Mouse (Mus musculus): ENCODE results near the gene Gja5. TPM values are rescaled to one million over a fixed set of nuclear protein-coding genes. Genes with fewer than 3 reads are reported as not detected.

Gja5 gene
- polyA plus RNA-seq, 1 experiment = 0.95 TPM

GRCm38 (mm10) chr3:96882061-96882849, 22.2 kb upstream of the Gja5 start:
- H3K4me1 ChIP-seq (ENCODE audit: control insufficient read depth, insufficient read depth, insufficient read length) = peaks cover 3% of the 10 kb centered on the region; the same call in 1 of the 2 replicates
- H3K27me3 ChIP-seq (ENCODE audit: control insufficient read depth, insufficient read depth, low read length) = no peaks in the 10 kb centered on the region
- H3K4me3 ChIP-seq (ENCODE audit: extremely low read depth, insufficient read depth, insufficient read length) = no peak overlapping the region
- TF ChIP-seq POLR2A (IDR thresholded peaks at IDR 0.05; ENCODE audit: low read depth, low read length) = no peak
- no peak for TF ChIP-seq CTCF (IDR thresholded peaks at IDR 0.05; ENCODE audit: extremely low read depth, insufficient read depth, insufficient read length, insufficient replicate concordance)
- peak in 1 of 2 experiments; percentile 28 for DNase-seq (ENCODE audit: low read depth in 1 of 2, low spot score in 2 of 2)
- peaks cover 15% of the 10 kb centered on the region for H3K36me3 ChIP-seq (ENCODE audit: control insufficient read depth, insufficient read depth, low read length)
- WGBS = 87% methylated on average over 14 of the region's 14 CpGs
- peak overlapping the region; percentile 18; the same call in 1 of the 2 replicates for H3K27ac ChIP-seq (ENCODE audit: insufficient read depth, low read length)

DNA sequence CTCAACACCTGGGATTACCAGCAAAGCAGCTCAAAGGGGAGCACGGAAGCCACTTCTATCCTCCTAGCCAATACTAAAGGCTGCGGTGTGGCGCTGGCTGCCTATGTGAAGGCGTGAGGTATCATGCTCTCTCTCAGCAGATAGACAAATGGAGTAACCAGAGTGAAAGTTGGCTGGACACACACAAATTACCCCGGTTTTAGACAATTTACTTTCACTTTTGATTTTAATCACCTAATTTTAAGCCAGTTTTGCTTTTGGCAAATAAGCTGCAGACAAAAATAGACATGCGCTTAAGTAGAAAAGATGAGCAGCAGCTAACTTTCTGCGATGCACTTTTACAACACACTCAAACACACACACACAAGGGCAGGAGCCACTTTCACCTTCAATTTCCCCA, 20.8 kb upstream of the Gja5 start:
- Histone ChIP-seq H3K27ac (ENCODE audit: insufficient read depth, low read length) (0 out of 2 replicates have a peak overlapping the region, but pooled peaks have one; percentile 15), H3K4me3 (ENCODE audit: extremely low read depth, insufficient read depth, insufficient read length) (no peak overlapping the region)

GRCm38 (mm10) chr3:96902336-96902999, 2.0 kb upstream of the Gja5 start:
- Histone ChIP-seq H3K4me1 (ENCODE audit: control insufficient read depth, insufficient read depth, insufficient read length) (no peaks in the 10 kb centered on the region; the same call in 1 of the 2 replicates), H3K27ac (ENCODE audit: insufficient read depth, low read length) (no peak overlapping the region), H3K4me3 (ENCODE audit: extremely low read depth, insufficient read depth, insufficient read length) (no peak overlapping the region), H3K36me3 (ENCODE audit: control insufficient read depth, insufficient read depth, low read length) (peaks cover 5% of the 10 kb centered on the region), H3K27me3 (ENCODE audit: control insufficient read depth, insufficient read depth, low read length) (no peaks in the 10 kb centered on the region)
- TF ChIP-seq POLR2A (IDR thresholded peaks at IDR 0.05; ENCODE audit: low read depth, low read length) (no peak), CTCF (IDR thresholded peaks at IDR 0.05; ENCODE audit: extremely low read depth, insufficient read depth, insufficient read length, insufficient replicate concordance) (no peak)
- 88% methylated on average over 4 of the region's 4 CpGs for WGBS
- no peak for DNase-seq (ENCODE audit: low read depth in 1 of 2, low spot score in 2 of 2)

More for the DNA sequence above, 20.8 kb upstream of the Gja5 start:
- no peak for DNase-seq (ENCODE audit: low read depth in 1 of 2, low spot score in 2 of 2)
- Histone ChIP-seq H3K27me3 (ENCODE audit: control insufficient read depth, insufficient read depth, low read length) (no peaks in the 10 kb centered on the region), H3K4me1 (ENCODE audit: control insufficient read depth, insufficient read depth, insufficient read length) (peaks cover 3% of the 10 kb centered on the region; the same call in 1 of the 2 replicates), H3K36me3 (ENCODE audit: control insufficient read depth, insufficient read depth, low read length) (peaks cover 16% of the 10 kb centered on the region)
- 55% methylated on average over 7 of the region's 7 CpGs for WGBS
- TF ChIP-seq CTCF (IDR thresholded peaks at IDR 0.05; ENCODE audit: extremely low read depth, insufficient read depth, insufficient read length, insufficient replicate concordance) (no peak), POLR2A (IDR thresholded peaks at IDR 0.05; ENCODE audit: low read depth, low read length) (no peak)

DNA sequence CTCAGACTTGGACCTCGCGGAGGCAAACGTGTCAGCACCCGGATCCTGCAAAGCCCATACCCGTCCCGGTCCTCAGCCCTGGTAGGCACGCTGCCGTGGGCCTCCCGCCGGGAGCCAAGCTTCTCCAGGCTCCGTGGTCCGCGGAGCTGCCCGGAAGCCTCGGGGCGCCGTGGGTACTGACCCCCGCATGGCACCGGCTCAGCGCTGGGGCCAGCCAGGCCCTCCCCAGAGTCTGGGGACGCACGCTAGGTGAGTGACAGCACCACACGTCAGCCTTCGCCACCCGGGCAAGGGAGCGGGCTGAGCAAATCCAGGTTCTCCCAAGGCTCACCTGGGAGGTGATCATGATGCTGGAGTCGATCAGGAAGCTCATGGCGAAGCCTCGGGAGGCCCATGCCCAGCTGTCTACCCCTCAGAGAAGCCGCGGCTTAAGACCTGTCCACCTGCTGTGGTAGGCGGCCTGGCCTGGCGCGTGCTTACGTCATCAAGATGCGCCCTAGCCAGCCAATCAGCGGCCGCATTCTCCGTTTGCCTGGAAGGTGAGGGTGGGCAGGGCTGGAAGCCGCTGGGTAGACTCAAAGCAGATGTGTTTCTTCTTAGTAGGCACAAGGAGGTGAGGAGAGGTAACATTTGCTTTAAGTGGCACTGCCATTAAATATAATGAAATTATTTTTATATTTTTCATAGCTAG, 503 bp downstream of the Gja5 start, which contains the start of gene Gpr89:
Gene Gpr89, minus strand, starts transcription at position 496 of the 691 bp plus-strand sequence.
- Histone ChIP-seq H3K27me3 (ENCODE audit: control insufficient read depth, insufficient read depth, low read length) (no peaks in the 10 kb centered on the region), H3K36me3 (ENCODE audit: control insufficient read depth, insufficient read depth, low read length) (no peaks in the 10 kb centered on the region), H3K4me3 (ENCODE audit: extremely low read depth, insufficient read depth, insufficient read length) (peak within 1 kb of the TSS; percentile 93), H3K4me1 (ENCODE audit: control insufficient read depth, insufficient read depth, insufficient read length) (no peaks in the 10 kb centered on the region; the same call in 1 of the 2 replicates), H3K27ac (ENCODE audit: insufficient read depth, low read length) (no peak within 1 kb of the TSS)
- WGBS = under 1% methylated on average over 40 of the region's 40 CpGs
- peak; percentile 77 to 93 for DNase-seq (ENCODE audit: low read depth in 1 of 2, low spot score in 2 of 2)
- TF ChIP-seq POLR2A (IDR thresholded peaks at IDR 0.05; ENCODE audit: low read depth, low read length) (peak; percentile 20; the same call in 1 of the 2 replicates), CTCF (IDR thresholded peaks at IDR 0.05; ENCODE audit: extremely low read depth, insufficient read depth, insufficient read length, insufficient replicate concordance) (no peak)

- H3K4me3 ChIP-seq (ENCODE audit: extremely low read depth, insufficient read depth, insufficient read length) = peak overlapping the region; percentile 93
- 40% methylated on average over 9 of the region's 9 CpGs for WGBS
- no peak for DNase-seq (ENCODE audit: low read depth in 1 of 2, low spot score in 2 of 2)
- H3K27ac ChIP-seq (ENCODE audit: insufficient read depth, low read length) = no peak overlapping the region
- TF ChIP-seq CTCF (IDR thresholded peaks at IDR 0.05; ENCODE audit: extremely low read depth, insufficient read depth, insufficient read length, insufficient replicate concordance) = no peak
- no peak for TF ChIP-seq POLR2A (IDR thresholded peaks at IDR 0.05; ENCODE audit: low read depth, low read length)
- no peaks in the 10 kb centered on the region; the same call in 1 of the 2 replicates for H3K4me1 ChIP-seq (ENCODE audit: control insufficient read depth, insufficient read depth, insufficient read length)
- H3K36me3 ChIP-seq (ENCODE audit: control insufficient read depth, insufficient read depth, low read length) = no peaks in the 10 kb centered on the region
- H3K27me3 ChIP-seq (ENCODE audit: control insufficient read depth, insufficient read depth, low read length) = no peaks in the 10 kb centered on the region
Measured at GRCm38 (mm10) chr3:96905592-96905991, 1.1 kb downstream of the Gja5 start.

DNA sequence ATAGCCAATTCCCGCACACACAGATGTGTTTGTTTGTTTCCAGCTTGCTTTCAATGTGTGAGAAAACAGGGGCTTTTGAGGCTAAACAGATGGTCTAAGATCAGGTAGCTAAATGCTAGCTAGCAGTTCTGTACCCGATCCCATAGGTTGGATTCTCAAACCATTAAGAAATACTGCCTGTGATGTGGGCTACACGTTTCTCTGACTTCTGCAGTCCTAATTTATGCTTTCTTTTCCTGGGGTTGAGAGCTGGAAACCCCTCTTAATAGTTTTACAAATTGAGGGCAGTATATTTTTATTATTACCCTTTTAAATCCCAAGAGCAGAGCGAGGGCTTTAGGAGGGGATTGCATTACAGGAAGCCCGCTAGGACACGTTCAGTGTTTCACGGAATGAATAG, 16.5 kb downstream of the Gja5 start:
- Histone ChIP-seq H3K36me3 (ENCODE audit: control insufficient read depth, insufficient read depth, low read length) (no peaks in the 10 kb centered on the region), H3K4me1 (ENCODE audit: control insufficient read depth, insufficient read depth, insufficient read length) (no peaks in the 10 kb centered on the region), H3K27me3 (ENCODE audit: control insufficient read depth, insufficient read depth, low read length) (no peaks in the 10 kb centered on the region), H3K4me3 (ENCODE audit: extremely low read depth, insufficient read depth, insufficient read length) (no peak overlapping the region), H3K27ac (ENCODE audit: insufficient read depth, low read length) (no peak overlapping the region)
- 77% methylated on average over 7 of the region's 7 CpGs for WGBS
- no peak for TF ChIP-seq CTCF (IDR thresholded peaks at IDR 0.05; ENCODE audit: extremely low read depth, insufficient read depth, insufficient read length, insufficient replicate concordance)
- no peak for DNase-seq (ENCODE audit: low read depth in 1 of 2, low spot score in 2 of 2)
